Mouse (Mus musculus) R1 (cell line): Measurements from ENCODE around the gene Psapl1.

Experiments
- DNase-seq: peaks from one replicate; pipeline ENCODE4 v3.0.0-alpha.2; 2018; ENCODE audit warnings: low read depth, low spot score

Psapl1 gene

DNA sequence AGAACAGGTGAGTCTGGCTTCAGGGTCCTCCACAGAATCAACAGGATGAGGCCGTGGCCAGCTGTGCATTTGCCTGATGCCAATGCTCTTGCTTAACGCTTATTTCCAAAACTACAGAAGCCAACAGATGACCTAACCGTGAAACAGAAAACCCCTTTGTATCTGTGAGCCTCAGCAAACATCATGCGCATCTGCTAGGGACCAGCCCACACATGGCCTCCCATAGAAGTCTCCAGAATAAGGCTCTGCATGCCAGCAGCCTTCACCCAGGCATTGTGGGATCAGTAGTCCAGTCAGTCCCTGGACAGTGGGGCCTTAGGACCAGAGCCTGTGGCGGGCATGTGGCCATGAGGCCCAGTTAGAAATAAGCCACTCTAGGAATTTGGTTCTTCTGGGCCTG lies 400 bp upstream of the Psapl1 start:
- no peak for DNase-seq

DNA sequence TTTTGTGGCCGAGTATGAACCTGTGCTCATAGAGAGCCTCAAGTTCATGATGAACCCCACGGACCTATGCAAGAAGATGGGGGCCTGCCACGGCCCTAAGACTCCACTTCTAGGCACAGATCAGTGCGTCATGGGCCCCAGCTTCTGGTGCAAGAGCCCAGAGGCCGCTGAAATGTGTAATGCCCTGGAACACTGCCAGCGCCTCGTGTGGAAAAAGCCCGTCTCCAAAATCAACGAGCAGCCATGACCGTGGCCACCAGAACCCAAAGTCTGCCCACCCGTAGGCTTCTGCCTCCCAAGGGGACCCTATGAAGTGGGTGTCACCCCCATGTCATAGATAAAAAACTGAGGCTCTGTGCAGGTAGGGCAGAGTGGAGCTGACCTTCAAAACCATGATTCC lies 1.6 kb downstream of the Psapl1 start:
- no peak for DNase-seq

DNA sequence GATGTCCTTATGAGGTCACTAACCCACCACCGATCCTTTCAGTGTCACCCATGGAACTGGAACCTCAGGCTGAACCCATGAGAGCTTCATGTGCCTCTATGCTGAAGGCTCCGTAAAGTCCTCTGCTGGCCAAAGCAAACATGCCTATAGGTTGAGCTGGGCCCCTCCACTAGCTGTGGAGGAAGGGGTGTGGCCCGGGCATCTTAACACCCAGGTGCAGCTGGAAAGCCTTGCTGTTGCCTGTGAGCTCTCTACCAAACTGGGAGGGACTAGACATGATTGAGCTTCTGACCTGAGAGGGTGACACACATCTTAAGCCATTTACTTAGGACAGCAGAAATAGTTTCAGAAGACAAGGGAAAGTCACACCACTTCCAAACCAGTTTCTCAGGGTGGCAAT lies 5.0 kb downstream of the Psapl1 start:
- no peak for DNase-seq

DNA sequence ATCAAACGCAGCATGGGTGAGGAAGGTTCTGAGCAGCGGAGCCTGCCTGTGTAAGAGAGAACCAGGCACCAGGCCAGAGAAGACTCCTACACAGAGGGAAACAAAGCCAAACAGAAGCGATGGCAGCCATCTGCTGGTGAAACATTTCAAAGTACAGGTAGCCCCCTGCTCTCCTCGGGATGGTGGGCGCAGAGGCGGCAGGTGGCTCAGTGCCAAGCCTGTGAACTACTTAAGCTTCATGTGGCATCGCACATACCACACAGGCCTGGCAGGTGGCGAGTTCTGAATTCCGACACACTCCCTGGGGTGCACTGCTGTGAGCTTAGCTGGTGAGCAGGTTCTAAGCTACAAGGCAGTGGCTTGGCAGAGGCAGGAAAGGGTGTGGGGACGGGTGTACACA lies 9.5 kb downstream of the Psapl1 start:
- no peak for DNase-seq

DNA sequence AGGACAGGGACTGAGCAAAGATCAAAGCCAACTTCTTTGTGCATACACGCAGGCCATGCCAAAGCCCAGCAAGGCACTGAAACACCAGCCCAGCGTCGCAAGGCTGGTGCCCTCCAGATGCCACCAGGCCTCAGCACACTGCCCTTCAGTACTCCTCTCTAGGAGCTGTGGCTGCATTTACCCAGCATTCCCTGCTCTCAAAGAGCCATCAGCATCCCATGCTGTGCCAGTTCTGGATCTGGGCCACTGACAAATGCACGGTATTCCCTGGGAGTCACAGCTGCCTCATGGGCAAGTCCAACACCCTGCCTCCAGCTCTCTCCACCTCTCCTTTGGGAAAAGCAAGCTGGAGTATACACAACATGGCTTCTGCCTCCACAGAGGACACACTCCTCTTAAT lies 16.3 kb downstream of the Psapl1 start:
- no peak for DNase-seq

DNA sequence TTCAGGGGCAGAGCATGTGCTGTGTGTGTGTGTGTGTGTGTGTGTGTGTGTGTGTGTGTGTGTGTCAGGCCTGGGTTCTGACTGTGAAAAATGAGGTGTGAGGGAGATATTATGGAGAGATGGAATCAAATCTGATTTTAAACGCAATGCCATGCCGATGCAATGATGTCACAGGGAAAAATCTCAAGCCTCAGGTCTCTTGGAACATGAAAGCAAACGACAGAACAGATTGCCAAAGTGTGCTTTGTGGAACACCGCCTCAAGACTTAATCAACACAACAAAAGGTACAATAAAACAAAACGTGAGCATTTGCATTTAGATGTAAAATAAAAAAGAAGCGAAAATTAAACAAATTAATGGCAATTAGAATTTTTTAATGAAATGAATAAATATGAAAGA lies 16.8 kb downstream of the Psapl1 start:
- peak; percentile 22 for DNase-seq

DNA sequence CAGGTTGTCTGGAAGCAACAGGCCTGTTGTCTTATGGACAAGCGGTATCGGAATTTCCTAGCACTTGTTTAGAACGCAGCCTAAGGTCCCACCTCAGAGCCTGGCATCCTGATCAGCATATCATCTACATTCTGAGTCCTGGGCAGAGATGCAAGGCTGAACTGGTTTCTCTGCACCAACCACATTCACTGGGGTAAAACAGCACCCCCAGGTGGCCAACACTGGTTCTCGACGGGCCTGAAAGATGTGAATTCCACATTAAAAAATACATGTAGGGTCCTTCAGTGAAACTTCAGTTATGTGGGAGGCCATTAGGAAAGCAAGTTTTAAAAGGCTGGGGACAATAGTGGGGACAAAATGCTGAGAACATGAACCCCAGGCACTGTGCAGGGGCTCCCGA lies 20.0 kb downstream of the Psapl1 start:
- DNase-seq, result peak; percentile 25

DNA sequence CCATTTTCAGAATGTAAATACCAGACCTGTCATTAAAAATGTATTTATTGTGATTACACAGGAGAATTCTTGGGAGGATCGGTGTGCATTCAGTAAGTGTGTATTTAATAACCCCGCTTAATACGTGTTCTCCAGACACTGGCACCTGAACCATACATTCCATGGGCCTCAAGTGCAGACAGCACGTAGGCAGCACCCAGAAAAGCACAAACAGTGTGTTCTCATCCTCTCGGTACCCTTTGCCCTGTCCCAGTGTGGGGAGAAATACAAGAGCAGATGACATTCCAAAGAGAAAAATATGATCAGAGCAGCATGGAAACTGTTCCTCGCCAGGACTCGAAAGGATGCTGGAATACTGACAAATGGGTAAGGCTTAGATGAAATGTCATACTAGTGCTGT lies 22.0 kb downstream of the Psapl1 start:
- no peak for DNase-seq

DNA sequence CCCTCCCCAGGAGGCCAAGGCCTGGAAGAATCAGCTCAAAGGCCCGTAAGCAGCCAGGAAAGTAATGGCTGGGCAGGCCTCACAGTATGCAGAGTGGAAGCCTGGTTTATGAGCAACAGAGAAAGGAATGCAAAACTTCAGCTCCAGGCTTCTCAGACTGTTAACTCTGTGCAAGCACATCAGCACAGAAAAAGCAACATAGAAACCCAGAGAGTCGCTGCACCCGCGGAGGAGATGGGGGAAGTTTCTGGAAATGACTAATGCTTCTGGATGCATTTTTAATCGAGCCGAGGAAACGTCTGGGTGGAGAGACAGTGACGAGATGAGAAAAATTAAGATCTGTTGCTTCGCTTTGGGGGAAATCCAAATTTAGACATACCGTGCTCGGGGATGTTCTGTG lies 22.5 kb downstream of the Psapl1 start:
- no peak for DNase-seq

DNA sequence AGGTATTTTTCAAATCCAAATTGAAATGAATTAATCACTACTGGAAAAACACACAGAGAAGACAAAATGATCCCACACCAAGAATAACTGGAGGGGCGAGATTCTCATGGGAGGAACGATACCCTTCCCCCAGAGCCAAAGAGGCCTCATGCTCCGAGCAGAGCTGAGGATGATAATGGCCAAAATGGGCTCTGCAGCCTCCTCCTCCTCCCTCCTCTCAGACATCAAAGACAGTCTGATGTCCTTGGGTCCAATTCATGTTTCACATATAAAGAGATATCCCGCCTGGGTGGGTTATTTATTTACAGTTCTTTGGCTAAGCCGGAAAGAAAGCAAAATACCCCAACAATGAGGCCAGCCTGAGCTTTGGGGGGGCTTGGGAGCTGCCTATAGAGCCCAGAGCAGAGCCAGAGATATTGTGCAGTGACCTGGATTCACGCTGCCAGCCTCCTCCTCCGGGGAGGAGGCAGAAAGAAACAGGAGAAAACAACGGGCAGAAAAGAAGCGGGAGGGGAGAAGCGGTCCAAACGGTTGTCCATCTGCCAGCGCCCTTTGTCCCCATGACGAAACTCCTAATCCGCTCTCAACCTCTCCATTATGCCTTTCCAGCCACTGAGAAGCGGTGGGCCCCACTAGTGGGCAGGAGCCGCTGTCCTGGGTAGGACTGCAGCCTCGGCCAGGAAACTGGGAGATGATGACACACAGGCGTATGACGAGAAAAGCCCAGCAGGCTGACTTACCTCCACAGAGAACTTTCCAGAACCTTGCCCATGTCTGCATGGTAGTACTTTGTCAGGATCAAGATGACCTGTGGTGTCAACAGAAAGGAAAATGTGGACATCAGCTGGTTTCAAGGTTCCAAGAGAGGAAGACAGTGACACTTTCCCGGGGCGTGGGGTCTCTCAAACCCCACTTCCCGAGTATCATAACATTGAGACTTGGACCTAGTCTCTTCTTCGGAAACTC lies 24.9 kb downstream of the Psapl1 start:
- DNase-seq, result no peak

DNA sequence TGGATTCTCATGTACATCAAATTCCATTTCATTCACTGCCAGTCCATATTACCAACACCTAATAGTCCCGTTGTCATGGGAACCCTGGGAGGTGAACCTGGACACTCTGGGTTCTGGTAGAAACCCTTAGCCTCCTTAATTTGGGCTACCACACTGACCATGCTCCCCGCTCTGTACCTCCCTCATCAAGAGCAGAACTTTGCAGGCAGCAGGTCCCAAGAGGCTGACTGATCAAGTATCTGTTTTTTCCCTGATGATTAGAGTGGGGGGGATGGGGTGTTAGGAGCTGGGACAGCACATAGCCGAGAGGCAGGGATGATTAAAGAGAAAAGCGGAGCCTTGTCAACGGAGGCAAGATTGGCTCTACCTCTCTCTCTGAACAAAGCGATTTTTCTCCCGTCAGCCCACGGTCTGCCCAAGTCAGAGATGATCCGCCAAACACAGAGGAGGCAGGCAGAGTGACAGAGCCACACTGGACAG lies 26.5 kb downstream of the Psapl1 start:
- DNase-seq, result no peak

DNA sequence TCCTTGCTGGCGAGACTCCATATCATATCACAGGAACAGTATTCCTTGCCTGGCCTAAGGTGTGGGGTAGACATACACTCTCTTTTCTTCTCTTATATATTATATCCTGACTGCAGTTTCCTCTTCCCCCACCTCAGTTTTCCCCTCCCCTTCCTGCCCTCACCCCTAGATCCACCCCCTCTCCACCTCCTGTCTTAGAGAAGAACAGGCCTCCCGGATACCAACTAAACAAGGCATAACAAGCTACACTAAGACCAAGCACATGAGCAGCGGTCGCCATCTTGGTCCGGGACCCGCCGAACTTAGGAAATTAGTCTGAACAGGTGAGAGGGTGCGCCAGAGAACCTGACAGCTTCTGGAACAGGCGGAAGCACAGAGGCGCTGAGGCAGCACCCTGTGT lies 33.7 kb downstream of the Psapl1 start:
- DNase-seq, result peak; percentile 94

DNA sequence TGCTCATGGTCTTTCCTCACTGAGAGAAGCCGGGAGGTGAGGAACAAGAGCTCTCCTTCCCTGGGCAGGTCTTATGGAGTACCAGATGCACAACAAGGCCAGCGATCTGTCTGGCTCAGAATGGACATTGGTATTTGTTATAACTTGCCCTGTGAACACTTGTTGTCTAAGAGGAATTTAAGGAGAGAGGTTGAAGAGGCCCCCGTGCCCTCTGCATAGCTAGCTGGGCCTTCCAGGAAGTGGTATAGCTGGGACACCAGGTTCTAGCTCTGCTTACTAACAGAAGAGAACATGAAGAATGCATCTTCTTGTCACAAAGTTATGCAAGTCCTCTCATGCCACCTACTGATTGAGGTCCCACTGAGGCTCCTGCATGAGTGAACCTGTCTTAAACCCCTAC lies 44.2 kb downstream of the Psapl1 start:
- DNase-seq, result no peak

DNA sequence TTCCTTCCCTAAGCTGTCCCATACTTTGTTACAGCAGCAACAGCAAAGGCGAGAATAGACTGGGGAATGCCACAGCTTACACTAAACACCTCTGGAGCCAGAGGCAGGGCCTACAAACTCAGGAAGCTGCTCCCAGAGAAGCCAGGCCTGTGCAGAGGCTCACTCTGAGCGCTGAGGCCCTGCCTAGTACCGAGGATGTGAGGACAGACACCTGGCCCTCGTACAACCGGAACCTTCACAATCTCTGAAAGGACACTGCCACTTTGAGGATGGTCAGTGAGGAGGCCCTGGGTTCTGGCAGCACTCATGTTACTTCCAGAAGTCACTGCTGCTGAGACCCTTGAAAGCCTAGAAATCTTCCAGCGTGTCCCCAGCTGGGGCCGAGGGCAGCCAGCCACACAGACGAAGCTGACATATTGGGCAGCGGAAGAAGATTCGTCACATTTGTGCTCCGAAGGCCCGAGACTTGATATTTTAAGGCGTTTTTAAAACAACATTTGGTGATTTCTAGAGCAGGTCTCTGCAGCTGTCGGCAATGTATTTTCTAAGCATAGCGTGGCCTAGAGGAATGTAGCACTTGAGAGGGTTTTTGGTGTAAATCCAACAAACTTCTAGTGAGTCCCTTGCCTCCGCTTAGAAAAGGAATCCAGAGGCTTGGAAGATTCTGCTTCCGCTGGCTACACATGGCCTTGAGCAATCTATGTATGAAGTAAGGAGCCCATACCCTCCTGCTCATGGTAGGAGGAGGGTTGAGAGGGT lies 49.1 kb downstream of the Psapl1 start:
- DNase-seq, result no peak

DNA sequence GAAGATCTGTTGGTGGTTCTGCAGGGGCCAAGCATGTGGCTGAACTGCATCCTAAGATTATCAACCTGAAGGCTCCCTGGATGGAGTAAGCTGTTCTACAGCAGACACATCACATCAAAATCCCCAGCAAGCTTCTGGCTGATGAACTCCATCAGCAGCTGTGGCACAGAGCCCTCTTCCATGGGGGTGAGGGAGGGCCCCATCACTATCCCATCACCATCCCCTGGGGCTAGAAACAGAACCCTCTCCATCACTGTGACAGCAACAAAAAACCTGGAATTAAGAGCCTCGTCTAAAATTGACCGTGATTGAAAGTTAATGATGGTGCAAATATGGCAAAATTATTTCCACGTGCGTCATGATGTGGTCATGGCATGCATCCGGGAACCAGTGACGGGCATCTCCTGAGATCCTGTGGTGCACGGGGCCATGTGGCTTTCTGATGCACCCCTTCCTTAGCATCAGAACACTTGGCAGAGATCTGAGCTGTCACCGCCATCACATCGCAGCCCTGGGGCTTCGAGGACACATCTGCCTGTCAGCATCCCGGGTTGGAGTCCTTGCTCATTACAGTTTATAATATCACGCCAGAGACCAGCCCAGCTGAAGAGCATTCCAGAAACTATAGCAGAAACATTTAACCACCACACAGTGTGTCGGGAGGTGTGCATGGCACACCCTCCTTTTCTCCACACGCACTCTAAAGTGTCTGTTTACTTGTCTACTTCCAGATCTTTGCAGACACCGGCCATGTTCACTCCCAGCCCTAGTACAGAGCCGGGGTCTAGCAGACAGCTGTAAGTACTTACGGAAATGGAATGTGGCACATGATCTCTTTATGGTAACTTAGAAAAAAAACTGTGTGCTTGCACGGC lies 51.1 kb downstream of the Psapl1 start:
- no peak for DNase-seq
